Mouse (Mus musculus) heart, adult 18-20 months (tissue): ENCODE results near the gene Nans. TPM values are rescaled to one million over a fixed set of nuclear protein-coding genes. Genes with fewer than 3 reads are reported as not detected.

ENCODE experiments used
- DNase-seq, 2 experiments: peaks; one replicate each; pipeline ENCODE4 v3.0.0; 2021 to 2022; ENCODE audit warnings: mixed read lengths in 1 of 2
- long read RNA-seq, 2 experiments: library from polyadenylated mRNA; stranded (forward); transcript quantifications; one replicate each; pipeline ENCODE4 v2.0.0; 2021
- total RNA-seq, 2 experiments: library from RNA; stranded (reverse); gene quantifications; 2 replicates each; pipeline ENCODE4 v1.2.3; 2021

The Nans gene
- total RNA-seq: 10 to 100 TPM; 14.9 to 19.2 TPM
- long read RNA-seq, experiment 1, transcript Nans-201 (6 exons, 2,179 nt): major isoform, 20 of 23 reads
- long read RNA-seq, experiment 1, partial matches to known transcripts: 1 of 23 reads
- long read RNA-seq, experiment 1, other reads (novel, unspliced or antisense): 2 of 23 reads
- long read RNA-seq, experiment 2, transcript Nans-201 (6 exons, 2,179 nt): major isoform, 11 of 14 reads
- long read RNA-seq, experiment 2, partial matches to known transcripts: 2 of 14 reads
- long read RNA-seq, experiment 2, other reads (novel, unspliced or antisense): 1 of 14 reads

- peak; percentile 94 to 98 for DNase-seq
Measured at GRCm38 (mm10) chr4:46489028-46489925, at the start of gene Nans. Nans (plus strand) TSS chr4:46489248.

GRCm38 (mm10) chr4:46442501-46442900 is 46.5 kb upstream of the Nans start:
- no peak for DNase-seq

DNA sequence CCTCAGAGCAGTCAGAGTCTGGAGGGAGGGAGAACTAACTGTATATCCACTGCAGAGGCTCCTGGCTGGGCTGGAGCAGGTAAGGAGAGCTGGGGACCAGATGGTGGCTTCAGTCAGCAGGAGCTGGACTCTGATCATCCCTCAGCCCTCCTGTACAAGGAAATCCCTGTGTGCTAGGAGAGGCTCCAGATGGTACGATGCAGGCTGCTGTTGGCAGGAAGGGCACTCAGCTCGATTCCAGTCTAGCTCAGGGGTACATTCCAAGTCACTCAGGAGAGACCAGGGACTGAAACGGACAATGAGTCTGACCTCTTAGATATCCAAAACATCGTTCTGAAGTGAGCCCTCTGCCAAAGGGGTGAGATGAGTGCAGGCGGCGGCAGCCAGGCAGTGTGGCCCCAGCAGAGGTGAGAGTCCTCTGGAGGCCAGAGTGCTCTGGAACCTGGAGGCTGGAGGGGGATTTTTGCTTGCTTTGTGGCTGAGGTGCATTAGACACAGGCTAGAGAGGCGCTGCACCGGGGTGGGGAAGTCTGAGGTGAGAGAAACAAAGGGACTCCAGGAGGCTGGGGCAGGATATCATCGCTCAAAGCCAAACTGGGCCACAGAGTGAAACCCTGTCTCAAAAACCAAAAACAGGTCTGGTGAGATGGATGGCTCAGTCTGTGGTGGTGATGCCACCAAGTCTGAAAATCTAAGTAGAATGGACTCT is 43.7 kb upstream of the Nans start:
- DNase-seq: no peak

DNA sequence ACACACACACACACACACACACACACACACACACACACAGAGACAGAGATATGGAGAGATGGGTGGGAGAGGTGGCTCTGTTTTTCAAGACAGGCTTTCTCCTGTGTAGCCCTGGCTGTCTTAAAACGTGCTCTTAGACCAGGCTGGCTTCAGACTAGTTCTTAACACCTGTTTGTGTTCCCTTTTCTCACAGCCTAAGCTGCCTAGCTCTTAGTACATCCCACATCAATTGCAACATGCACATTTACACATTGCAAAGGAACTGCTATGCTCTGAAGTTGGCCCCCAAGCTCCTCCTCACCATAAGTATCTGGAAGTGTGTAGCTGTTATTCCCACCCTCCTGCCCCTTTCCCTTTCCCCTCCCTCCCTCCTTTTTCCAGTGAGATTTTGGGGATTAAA is 41.6 kb upstream of the Nans start:
- no peak for DNase-seq

DNA sequence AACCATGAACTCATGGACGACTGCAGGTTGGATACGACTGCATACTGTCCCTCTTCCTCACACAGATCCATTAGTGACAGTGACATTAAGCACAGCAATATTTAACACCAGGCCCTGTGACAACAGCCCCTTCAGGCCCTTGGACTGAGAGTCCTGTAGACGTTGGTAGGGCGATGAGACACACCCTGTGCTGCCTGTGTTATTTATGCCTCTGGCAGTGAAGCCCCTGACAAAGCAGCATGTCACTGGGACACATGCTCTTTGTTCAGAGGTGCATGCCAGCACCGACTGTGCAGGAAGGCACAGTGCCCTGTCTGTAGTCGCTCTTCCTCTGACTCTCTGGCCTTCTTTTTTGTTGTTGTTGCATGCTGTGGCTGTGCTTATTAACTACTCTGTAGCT is 40.2 kb upstream of the Nans start:
- DNase-seq: peak in 1 of 2 experiments; percentile 12

DNA sequence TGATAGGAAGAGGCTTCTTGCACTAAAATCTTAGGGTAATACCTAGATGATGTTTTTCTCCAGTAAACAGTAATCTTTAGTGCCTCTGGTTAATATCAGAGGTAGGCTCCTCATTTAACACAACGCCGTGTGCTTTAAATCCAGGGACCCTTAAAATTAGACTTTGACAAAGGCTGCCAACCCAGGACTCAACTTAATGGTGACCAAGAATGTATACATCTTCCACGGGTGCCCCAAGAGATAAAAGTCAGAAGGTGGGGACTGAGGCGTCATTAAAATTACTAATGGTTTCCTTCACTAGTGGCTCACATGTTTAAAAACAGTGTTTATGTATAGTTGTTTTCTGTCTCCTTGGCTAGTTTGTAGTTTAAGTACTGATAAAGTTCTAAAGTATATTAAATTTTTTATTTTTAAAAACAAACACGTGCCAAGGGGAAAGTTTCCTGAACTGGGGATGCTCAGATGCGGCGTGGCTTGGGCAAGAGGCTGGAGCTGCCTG is 39.0 kb upstream of the Nans start:
- DNase-seq: no peak

- DNase-seq: peak; percentile 94
Measured at GRCm38 (mm10) chr4:46450519-46451131, 38.4 kb upstream of the Nans start, which contains the start of gene Anp32b. Anp32b (plus strand) TSS chr4:46450902.

- peak; percentile 85 for DNase-seq
Measured at GRCm38 (mm10) chr4:46451240-46451757, 37.7 kb upstream of the Nans start.

DNA sequence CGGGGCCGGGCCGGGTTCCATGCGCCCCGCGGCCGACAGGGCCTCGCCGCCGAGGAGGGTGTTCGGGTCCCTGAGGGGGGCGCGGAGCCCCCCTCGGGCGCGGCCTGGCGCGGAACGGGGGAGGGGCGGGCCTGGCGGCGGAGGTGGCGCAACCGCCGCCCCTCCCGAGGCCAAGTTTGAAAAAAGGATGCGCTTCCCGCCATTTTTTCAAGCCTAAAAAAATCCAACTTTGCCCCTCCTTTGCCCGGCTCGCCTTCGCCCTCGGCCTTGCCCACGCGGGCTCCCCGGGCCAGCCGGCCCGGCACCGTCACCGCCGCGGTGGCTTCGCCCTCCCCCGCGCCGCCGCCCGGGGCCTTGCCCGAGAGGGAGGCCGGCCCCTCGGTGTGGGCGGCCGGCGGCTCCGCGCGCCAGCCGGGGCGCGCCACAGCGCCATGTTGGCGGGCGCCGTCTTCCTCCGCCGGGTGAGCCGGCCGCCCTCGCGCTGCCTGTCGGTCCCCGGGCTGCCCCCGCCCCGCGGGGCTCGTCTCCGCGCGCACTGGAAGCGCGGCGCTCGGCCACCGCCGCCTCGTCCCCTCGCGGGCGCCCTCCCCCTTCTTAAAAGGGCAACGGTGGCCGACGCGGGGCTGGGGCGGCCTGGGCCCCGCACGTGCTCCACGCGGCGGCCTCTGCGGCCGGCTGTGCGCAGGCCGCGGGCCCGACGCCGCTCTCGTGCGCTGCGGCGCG is 37.1 kb upstream of the Nans start:
- peak; percentile 80 to 83 for DNase-seq

DNA sequence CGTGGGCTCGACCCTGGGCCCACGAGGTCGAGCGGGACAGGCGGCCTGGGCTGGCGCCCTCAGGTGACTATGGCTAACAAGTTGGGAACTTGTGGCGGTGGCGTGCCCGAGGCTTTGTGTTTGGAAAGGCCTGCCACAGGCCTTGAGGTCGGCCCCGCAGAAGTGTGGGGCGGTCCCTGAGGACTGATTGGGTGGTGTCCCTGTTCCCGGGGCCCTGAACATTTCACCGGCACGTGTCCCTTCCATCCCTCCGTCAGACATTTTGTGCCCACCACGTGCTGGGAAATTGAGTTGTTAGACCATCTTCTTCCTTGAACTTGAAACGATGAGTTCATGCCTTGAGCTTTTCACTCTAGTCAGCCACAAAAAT is 36.6 kb upstream of the Nans start:
- peak; percentile 60 to 63 for DNase-seq

- no peak for DNase-seq
Measured at GRCm38 (mm10) chr4:46452855-46453719, 36.0 kb upstream of the Nans start.

DNA sequence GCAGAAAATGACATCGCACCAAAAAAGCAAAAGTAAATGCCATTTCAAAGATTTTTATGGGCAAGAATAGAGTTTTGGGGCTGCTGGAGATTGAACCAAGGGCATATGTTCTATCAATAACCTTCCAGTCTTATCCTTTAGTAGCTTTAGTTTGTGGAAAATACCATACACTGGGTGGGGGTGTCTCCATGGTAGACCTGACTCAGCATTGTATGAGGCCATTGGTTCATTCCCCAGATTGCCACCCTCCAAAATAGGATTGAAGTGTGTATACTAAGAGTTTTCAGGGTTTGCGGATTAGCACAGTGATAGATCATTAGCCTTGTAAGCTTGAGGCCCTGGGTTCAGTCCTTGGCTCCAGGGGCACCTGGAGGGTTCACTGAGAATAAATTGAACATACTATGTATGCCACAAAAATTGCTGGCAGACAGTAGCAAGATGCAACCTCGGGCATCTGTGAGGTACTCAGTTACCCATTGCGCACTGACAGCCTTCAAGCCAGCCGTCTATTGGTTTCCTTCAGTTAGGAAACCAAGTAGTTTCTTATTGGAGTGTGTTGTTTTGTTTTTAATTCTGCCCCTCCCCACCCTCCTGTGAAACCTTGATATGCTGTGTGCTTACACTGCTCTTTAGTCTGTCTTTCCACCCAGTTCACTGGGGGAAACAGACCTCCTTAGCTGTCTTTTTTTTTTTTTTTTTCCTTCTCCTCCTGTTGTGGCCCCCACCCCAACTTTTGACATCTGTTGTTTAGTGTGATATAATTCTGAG is 34.8 kb upstream of the Nans start:
- no peak for DNase-seq

- DNase-seq: no peak
Measured at GRCm38 (mm10) chr4:46456762-46457161, 32.3 kb upstream of the Nans start.

GRCm38 (mm10) chr4:46457186-46457585 is 31.9 kb upstream of the Nans start:
- DNase-seq: no peak

DNA sequence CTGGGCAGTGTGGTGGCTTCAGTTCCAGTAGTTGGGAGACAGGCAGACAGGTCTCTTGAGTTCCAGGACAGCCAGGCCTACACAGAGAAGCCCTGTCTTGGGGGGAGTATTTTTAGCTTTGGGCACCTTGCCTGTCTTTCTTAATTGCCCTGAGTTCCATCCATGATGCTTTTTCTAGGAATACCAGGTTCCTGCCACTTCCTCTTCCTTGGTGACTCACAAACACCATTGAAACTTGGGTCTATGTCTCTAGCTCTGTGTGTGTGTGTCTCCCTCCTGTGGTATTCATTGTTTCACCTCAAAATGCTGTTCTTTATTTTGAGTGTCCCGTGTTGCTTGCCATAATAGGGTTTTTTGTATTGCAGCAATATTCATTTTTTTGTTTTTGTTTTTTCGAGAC is 30.6 kb upstream of the Nans start:
- no peak for DNase-seq

GRCm38 (mm10) chr4:46463130-46463830 is 25.8 kb upstream of the Nans start:
- DNase-seq: peak in 1 of 2 experiments; percentile 22

GRCm38 (mm10) chr4:46465740-46466139 is 23.3 kb upstream of the Nans start:
- no peak for DNase-seq

DNA sequence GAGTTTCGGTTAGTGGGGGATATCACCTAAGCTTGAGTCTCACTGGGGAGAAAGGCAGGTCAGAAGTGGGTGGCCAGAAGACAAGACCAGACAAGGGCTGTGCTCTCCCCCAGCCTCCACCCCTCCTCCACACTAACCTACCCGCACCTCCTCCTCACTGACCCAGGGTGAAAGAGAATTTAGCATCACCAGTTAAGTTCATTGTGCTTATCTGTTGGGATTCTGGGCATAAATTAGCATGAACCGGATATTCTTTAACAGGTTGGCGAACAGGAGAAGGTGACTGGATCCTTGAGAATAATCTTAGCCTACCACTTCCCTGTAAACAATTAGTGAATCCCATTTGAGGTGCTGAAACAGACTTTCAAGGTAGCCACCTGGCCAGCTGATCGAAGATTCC is 13.9 kb upstream of the Nans start:
- DNase-seq: no peak

GRCm38 (mm10) chr4:46479081-46479480 is 10.0 kb upstream of the Nans start:
- DNase-seq: no peak
